Mouse (Mus musculus): ENCODE measurements at regions not wholly inside any gene's neighbourhood (a gene's known extent, or its start where the extent isn't known, plus 50 kb on each side); places are given as distances from the start of the nearest gene placed in this dataset.

DNA sequence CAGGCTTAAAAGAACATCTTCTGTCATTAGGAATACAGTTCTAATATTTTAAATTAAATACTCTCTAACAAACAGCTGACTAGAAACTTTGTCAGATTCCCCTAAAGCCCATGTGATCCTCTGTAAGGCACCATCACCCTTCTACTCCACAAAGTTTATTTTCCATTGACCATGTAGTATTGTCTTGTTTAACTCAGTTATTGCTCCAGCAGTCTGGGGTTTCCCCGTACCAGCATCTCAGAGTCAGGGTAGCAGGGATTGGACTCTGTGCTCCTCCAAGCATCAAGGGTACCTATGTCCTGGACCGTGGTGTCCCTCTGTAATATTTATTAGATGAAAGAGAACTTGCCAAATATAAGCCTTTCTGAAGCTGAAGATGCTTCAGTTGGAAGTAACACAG, 322.4 kb upstream of the Adamts16 start:
- TF ChIP-seq CTCF (IDR thresholded peaks at IDR 0.05; ENCODE audit: low read depth) (no peak), EP300 (IDR thresholded peaks at IDR 0.05; ENCODE audit: low read depth) (no peak)

Data from liver, postnatal 0 days (tissue).